Mouse (Mus musculus) hindbrain, embryonic 12.5 days (tissue): ENCODE measurements around the gene Gm10100. TPM values are rescaled to one million over a fixed set of nuclear protein-coding genes. Genes with fewer than 3 reads are reported as not detected.
"Not testable (repeated sequence)": the region's sequence is repeated elsewhere in the genome, so short reads cannot be mapped to it uniquely, and the experiment has no call there.

Experiments used
- ATAC-seq: fragments of 200-750 bp; cut with Nextera tagmentation; 2 replicates; pipeline ENCODE4 v1.8.0; 2017; ENCODE audit warnings: moderate TSS enrichment; ENCODE audit not compliant: low FRiP score
- H3K27ac ChIP-seq: fragments of 300-500 bp; sonication (generic); 2 replicates; pipeline ENCODE4 v1.5.1; 2016; ENCODE audit warnings: mild to moderate bottlenecking
- H3K27me3 ChIP-seq: fragments of 300-500 bp; sonication (generic); 2 replicates; pipeline ENCODE4 v1.6.1; 2016; ENCODE audit warnings: mild to moderate bottlenecking
- H3K36me3 ChIP-seq: fragments of 300-500 bp; sonication (generic); 2 replicates; pipeline ENCODE4 v1.6.1; 2016; ENCODE audit warnings: mild to moderate bottlenecking
- H3K4me1 ChIP-seq: fragments of 300-500 bp; sonication (generic); 2 replicates; pipeline ENCODE4 v1.6.1; 2016
- H3K4me2 ChIP-seq: fragments of 300-500 bp; sonication (generic); replicated peaks from 2 replicates; pipeline ENCODE4 v1.6.1; 2016; ENCODE audit warnings: mild to moderate bottlenecking
- H3K4me3 ChIP-seq: fragments of 300-500 bp; sonication (generic); 2 replicates; pipeline ENCODE4 v1.5.1; 2016; ENCODE audit warnings: mild to moderate bottlenecking
- H3K9ac ChIP-seq: fragments of 300-500 bp; sonication (generic); 2 replicates; pipeline ENCODE4 v1.6.1; 2016; ENCODE audit warnings: mild to moderate bottlenecking, moderate library complexity
- H3K9me3 ChIP-seq: fragments of 300-500 bp; sonication (generic); replicated peaks from 2 replicates; pipeline ENCODE4 v1.6.1; 2016; ENCODE audit warnings: mild to moderate bottlenecking
- WGBS: fragments of 180-500 bp; shearing (Covaris S2); methylation state at CpG from one replicate; pipeline ENCODE4 v1.1.7; 2016; 5-methylcytosine and 5-hydroxymethylcytosine counted together
- polyA plus RNA-seq: library from polyadenylated mRNA; unstranded; fragments of >200 nt; fragmentation: Nextera tagmentation; extraction: Ambion mirVana; gene quantifications from 2 replicates; pipeline ENCODE4 v1.2.1, GENCODE M21; 2016

Gene Gm10100
- polyA plus RNA-seq, 1 experiment from 2014 or later = not detected

DNA sequence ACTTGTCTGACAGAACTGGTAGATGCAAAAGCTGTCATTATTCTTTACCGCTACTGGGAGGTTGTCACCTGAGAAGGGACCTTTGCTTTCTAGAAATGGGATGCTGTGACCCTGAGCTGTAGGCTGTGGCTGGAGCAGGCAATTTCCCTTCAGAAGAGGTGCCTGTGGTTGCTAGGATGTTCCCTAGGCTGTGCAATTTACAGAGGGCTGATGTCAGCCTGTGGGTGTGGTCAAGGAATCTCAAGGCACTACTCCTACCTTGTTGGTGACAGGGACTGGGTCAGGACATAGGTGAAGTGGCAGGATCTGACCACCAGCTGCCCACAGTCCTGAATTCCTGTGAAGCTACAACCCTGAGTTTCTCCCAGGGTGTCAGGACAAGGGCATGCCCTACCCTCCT lies 43.4 kb downstream of the Gm10100 start:
- no peak for ATAC-seq
- H3K9me3 ChIP-seq = no peaks in the 10 kb centered on the region
- no peak overlapping the region for H3K4me2 ChIP-seq
- no peak overlapping the region for H3K4me3 ChIP-seq
- no peaks in the 10 kb centered on the region for H3K36me3 ChIP-seq
- H3K9ac ChIP-seq = no peak overlapping the region
- no peak overlapping the region for H3K27ac ChIP-seq
- H3K27me3 ChIP-seq = no peaks in the 10 kb centered on the region
- 98% methylated on average over 1 of the region's 1 CpGs for WGBS
- H3K4me1 ChIP-seq = no peaks in the 10 kb centered on the region

- not testable (repeated sequence) for ATAC-seq
Observed at GRCm38 (mm10) chr10:77771225-77771624, 44.9 kb downstream of the Gm10100 start, which contains the start of gene Gm3238. Gene Gm3238 (minus strand): TSS chr10:77771325.

GRCm38 (mm10) chr10:77772142-77772541 lies 45.9 kb downstream of the Gm10100 start:
- H3K4me2 ChIP-seq, H3K4me1 ChIP-seq, ATAC-seq, H3K36me3 ChIP-seq, H3K9ac ChIP-seq, H3K27ac ChIP-seq, H3K4me3 ChIP-seq, H3K9me3 ChIP-seq, H3K27me3 ChIP-seq: not testable (repeated sequence)
- 92% methylated on average over 1 of the region's 3 CpGs for WGBS

More at GRCm38 (mm10) chr10:77771225-77771624, 44.9 kb downstream of the Gm10100 start, which contains the start of gene Gm3238:
- H3K36me3 ChIP-seq, H3K9me3 ChIP-seq, H3K4me3 ChIP-seq, H3K27me3 ChIP-seq, H3K4me1 ChIP-seq, H3K27ac ChIP-seq, H3K9ac ChIP-seq, H3K4me2 ChIP-seq: not testable (repeated sequence)
- 80% methylated on average over 1 of the region's 1 CpGs for WGBS

Other genes starting within 250 kb of the Gm10100 start
- 47.3 and 48.0 TPM in 2 replicates for gene Fam207a, start 210.7 kb upstream of the Gm10100 start, polyA plus RNA-seq
- 0.70 and 1.6 TPM in 2 replicates for gene Itgb2, start 196.2 kb upstream of the Gm10100 start, polyA plus RNA-seq
- 77.2 and 78.8 TPM in 2 replicates for gene Pttg1ip, start 144.8 kb upstream of the Gm10100 start, polyA plus RNA-seq
- 276 and 287 TPM in 2 replicates for gene Sumo3, start 120.4 kb upstream of the Gm10100 start, polyA plus RNA-seq
- 13.2 and 13.3 TPM in 2 replicates for gene Gm49325, start 120.3 kb upstream of the Gm10100 start, polyA plus RNA-seq
- 81.6 and 82.3 TPM in 2 replicates for gene Ube2g2, start 104.2 kb upstream of the Gm10100 start, polyA plus RNA-seq
- gene Tspear, start 39.9 kb upstream of the Gm10100 start, polyA plus RNA-seq = 0.48 and 1.2 TPM in 2 replicates
- not detected in 2 replicates for gene Gm19402, start 35.7 kb upstream of the Gm10100 start, polyA plus RNA-seq
- gene Gm9508, start 29.3 kb upstream of the Gm10100 start, polyA plus RNA-seq = not detected in 2 replicates
- not detected in 2 replicates for gene Gm10272, start 19.9 kb upstream of the Gm10100 start, polyA plus RNA-seq
- not detected in 2 replicates for gene Gm10024, start 15.0 kb upstream of the Gm10100 start, polyA plus RNA-seq
- not detected in 2 replicates for gene Gm10142, start 10.7 kb upstream of the Gm10100 start, polyA plus RNA-seq
- not detected in 2 replicates for gene Krtap12-1, start 5.9 kb upstream of the Gm10100 start, polyA plus RNA-seq
- gene Gm18596, start 16.2 kb downstream of the Gm10100 start, polyA plus RNA-seq = not detected in 2 replicates
- gene Gm9736, start 24.9 kb downstream of the Gm10100 start, polyA plus RNA-seq = not detected in 2 replicates
- not detected in 2 replicates for gene Gm3233, start 33.2 kb downstream of the Gm10100 start, polyA plus RNA-seq
- not detected in 2 replicates for gene Gm3238, start 44.8 kb downstream of the Gm10100 start, polyA plus RNA-seq
- gene Gm7138, start 50.5 kb downstream of the Gm10100 start, polyA plus RNA-seq = not detected in 2 replicates
- not detected in 2 replicates for gene Gm3250, start 56.1 kb downstream of the Gm10100 start, polyA plus RNA-seq
- gene Gm7137, start 61.7 kb downstream of the Gm10100 start, polyA plus RNA-seq = not detected in 2 replicates
- gene Gm9639, start 68.6 kb downstream of the Gm10100 start, polyA plus RNA-seq = not detected in 2 replicates
- gene Gm19668, start 72.6 kb downstream of the Gm10100 start, polyA plus RNA-seq = not detected in 2 replicates
- not detected in 2 replicates for gene Gm9507, start 85.4 kb downstream of the Gm10100 start, polyA plus RNA-seq
- 0.31 TPM in 1 of 2 replicates, not detected in the other for gene Gm2696, start 88.2 kb downstream of the Gm10100 start, polyA plus RNA-seq
- not detected in 2 replicates for gene Krtap10-4, start 100.6 kb downstream of the Gm10100 start, polyA plus RNA-seq
- gene Krtap10-10, start 109.5 kb downstream of the Gm10100 start, polyA plus RNA-seq = not detected in 2 replicates
- not detected in 2 replicates for gene Gm36176, start 120.3 kb downstream of the Gm10100 start, polyA plus RNA-seq
- gene Gm10318, start 126.4 kb downstream of the Gm10100 start, polyA plus RNA-seq = not detected in 2 replicates
- not detected in 2 replicates for gene Gm3285, start 135.5 kb downstream of the Gm10100 start, polyA plus RNA-seq
- gene Lrrc3, start 176.1 kb downstream of the Gm10100 start, polyA plus RNA-seq = 6.8 and 7.4 TPM in 2 replicates
- gene Trpm2, start 244.1 kb downstream of the Gm10100 start, polyA plus RNA-seq = 1.3 and 1.4 TPM in 2 replicates